11 mouse cellular contexts compared by ENCODE assay signal in genomic region chr19:20923336-20924211, GRCm38 (mm10). TPM values are rescaled to one million over a fixed set of nuclear protein-coding genes. Genes with fewer than 3 reads are reported as not detected.
A peak's percentile ranks its signal among the peaks of the same experiment; 100 is the strongest.
DNase-seq lines count a peak whose midpoint lies in the region; ATAC-seq lines count a peak whose summit lies in the region.
"Had no signal": no experiment of that assay in that cellular context is flagged by ENCODE, and none has a peak within 500 bp of the region (broad histone marks: within the 10 kb centered on the region; RNA-seq: fewer than 3 reads in every experiment).

No protein-coding gene starts in this region.

- no peak overlapping the region for H3K4me2 ChIP-seq in liver, embryonic 11.5 days
- H3K4me2 ChIP-seq in hindbrain, embryonic 13.5 days, result peak overlapping the region; percentile 35
- H3K4me2 ChIP-seq in neural tube, embryonic 15.5 days, result peak overlapping the region; percentile 42

- 27% methylated on average over 10 of the region's 10 CpGs for WGBS in liver, embryonic 11.5 days
- 5% methylated on average over 10 of the region's 10 CpGs for WGBS in hindbrain, embryonic 13.5 days
- WGBS in neural tube, embryonic 15.5 days, result 4% methylated on average over 10 of the region's 10 CpGs

- no peaks in the 10 kb centered on the region for H3K4me1 ChIP-seq in liver, embryonic 11.5 days (replicated peaks; ENCODE audit: control insufficient read depth, insufficient read depth, low read length)
- H3K4me1 ChIP-seq in hindbrain, embryonic 13.5 days (replicated peaks), result peaks cover 14% of the 10 kb centered on the region
- H3K4me1 ChIP-seq in neural tube, embryonic 15.5 days, result peaks cover 14% of the 10 kb centered on the region

- H3K27ac ChIP-seq in liver, embryonic 11.5 days (ENCODE audit: low read depth, low read length), result no peak overlapping the region
- H3K27ac ChIP-seq in hindbrain, embryonic 13.5 days, result peak overlapping the region; percentile 74
- peak overlapping the region; percentile 56 for H3K27ac ChIP-seq in neural tube, embryonic 15.5 days (replicated peaks)

- no peak overlapping the region for H3K4me3 ChIP-seq in liver, embryonic 11.5 days (ENCODE audit: low read depth, low read length)
- H3K4me3 ChIP-seq in hindbrain, embryonic 13.5 days, result peak overlapping the region; percentile 20; the same call in 1 of the 2 replicates
- peak overlapping the region; percentile 21 for H3K4me3 ChIP-seq in neural tube, embryonic 15.5 days (replicated peaks)

- no peaks in the 10 kb centered on the region for H3K27me3 ChIP-seq in liver, embryonic 11.5 days (replicated peaks; ENCODE audit: control insufficient read depth, insufficient read depth, low read length)
- no peaks in the 10 kb centered on the region for H3K27me3 ChIP-seq in hindbrain, embryonic 13.5 days
- no peaks in the 10 kb centered on the region for H3K27me3 ChIP-seq in neural tube, embryonic 15.5 days (replicated peaks)

- H3K36me3 ChIP-seq in liver, embryonic 11.5 days (ENCODE audit: control insufficient read depth, insufficient read depth, low read length), result no peaks in the 10 kb centered on the region
- H3K36me3 ChIP-seq in hindbrain, embryonic 13.5 days, result no peaks in the 10 kb centered on the region
- no peaks in the 10 kb centered on the region for H3K36me3 ChIP-seq in neural tube, embryonic 15.5 days

- no peak for ATAC-seq in liver, embryonic 11.5 days (replicated peaks; ENCODE audit: low FRiP score)
- peak; percentile 94 for ATAC-seq in hindbrain, embryonic 13.5 days (ENCODE audit: low FRiP score)
- peak; percentile 87 for ATAC-seq in neural tube, embryonic 15.5 days (ENCODE audit: low FRiP score)
- ATAC-seq: Patski had no signal

- no peak overlapping the region for H3K9ac ChIP-seq in liver, embryonic 11.5 days (ENCODE audit: low read depth, low read length)
- 0 out of 2 replicates have a peak overlapping the region, but pooled peaks have one; percentile 24 for H3K9ac ChIP-seq in hindbrain, embryonic 13.5 days
- H3K9ac ChIP-seq in neural tube, embryonic 15.5 days (replicated peaks), result no peak overlapping the region

- H3K9me3 ChIP-seq in liver, embryonic 11.5 days (ENCODE audit: control insufficient read depth, low read length), result no peaks in the 10 kb centered on the region
- no peaks in the 10 kb centered on the region for H3K9me3 ChIP-seq in hindbrain, embryonic 13.5 days
- no peaks in the 10 kb centered on the region for H3K9me3 ChIP-seq in neural tube, embryonic 15.5 days (replicated peaks)

- DNase-seq in liver, result peak; percentile 7
- DNase-seq in liver, embryonic 11.5 days (ENCODE audit: low spot score), result no peak
- peak; percentile 56 for DNase-seq in embryo, embryonic 10.5 days (ENCODE audit: low spot score)
- DNase-seq in layer of hippocampus, adult 9-10 months (ENCODE audit: low spot score), result no peak
- DNase-seq in cerebellum, adult 11-12 months, result no peak
- no peak for DNase-seq in cerebellum, adult 9-11 months
- DNase-seq: cerebellum, postnatal 36 days; lung, postnatal 14 days had no signal

RNA-seq across cellular contexts. Expression of gene Tmc1, which starts 30.4 kb away (rescaled TPM):
- polyA plus RNA-seq in liver, embryonic 11.5 days (2014; fragmentation: Nextera tagmentation; extraction: Ambion mirVana), result 0.04 and 0.13 TPM in 2 replicates
- 0.06 and 0.08 TPM in 2 replicates for polyA plus RNA-seq in hindbrain, embryonic 13.5 days (2015; fragmentation: Nextera tagmentation; extraction: Ambion mirVana)
- polyA plus RNA-seq in neural tube, embryonic 15.5 days (2015; fragmentation: Nextera tagmentation; extraction: Ambion mirVana), result 0.06 TPM in 1 of 2 replicates, not detected in the other
- polyA plus RNA-seq: Patski had no signal

Comparison
In these comparisons a context has a peak if more than half of its experiments do, and no peak if none do; other contexts are left out.
1. DNase-seq: peak in liver (single experiment) and embryo, embryonic 10.5 days (single experiment); none in liver, embryonic 11.5 days (single experiment), layer of hippocampus, adult 9-10 months (single experiment), cerebellum, adult 11-12 months (single experiment) and cerebellum, adult 9-11 months (single experiment).